Mouse (Mus musculus) ES-E14 (cell line): ENCODE measurements around the gene Lrrc9.

ENCODE experiments used
- HCFC1 ChIP-seq: IDR thresholded peaks from 2 replicates; pipeline ENCODE4 v1.6.1; 2012; ENCODE audit warnings: low read length, inconsistent platforms, borderline replicate concordance; ENCODE audit not compliant: insufficient read depth
- ZC3H11A ChIP-seq: IDR thresholded peaks from 2 replicates; pipeline ENCODE4 v1.6.1; 2012; ENCODE audit warnings: low read depth, mild to moderate bottlenecking, inconsistent platforms, low read length, borderline replicate concordance
- ZNF384 ChIP-seq: IDR thresholded peaks from 2 replicates; pipeline ENCODE4 v1.6.1; 2012; ENCODE audit warnings: low read depth, low read length, inconsistent platforms

DNA sequence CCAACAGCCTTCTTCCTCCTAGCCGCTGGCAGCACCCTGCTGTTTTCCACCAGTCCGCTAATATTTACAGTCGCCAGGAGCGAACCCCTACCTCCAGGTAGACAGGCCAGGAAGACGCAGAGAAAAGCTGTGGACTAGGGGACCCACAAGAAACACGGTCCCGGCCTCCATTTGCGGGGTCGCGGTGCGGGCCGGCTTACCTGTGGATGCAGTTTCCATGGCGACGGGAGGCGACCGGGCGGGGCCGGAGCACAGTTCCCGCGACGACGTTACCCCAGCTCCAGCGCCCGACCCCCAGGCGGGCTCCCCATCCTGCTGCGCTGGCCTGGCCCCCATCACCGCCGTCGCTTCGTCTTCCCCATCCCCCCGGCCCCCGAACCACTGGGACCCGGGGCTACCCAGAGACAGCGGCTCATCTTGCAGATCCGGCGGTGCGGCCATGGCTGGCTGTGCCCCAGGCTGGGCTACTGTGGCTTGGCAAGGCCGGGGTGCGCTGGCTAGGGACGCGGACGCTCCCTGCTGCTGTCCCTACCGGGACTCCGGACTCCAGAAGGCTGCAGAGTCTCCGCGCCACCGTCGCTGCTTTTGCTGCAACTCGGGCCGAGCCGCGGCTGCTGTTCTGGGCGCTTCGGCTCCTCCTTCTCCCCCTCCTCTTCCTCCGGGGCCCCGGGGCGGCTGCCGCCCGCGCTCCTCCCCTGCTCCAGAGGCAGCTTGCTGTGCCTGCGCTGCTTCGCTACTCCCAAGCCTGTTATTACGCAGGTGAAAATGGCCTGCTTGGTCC, 33.4 kb upstream of the Lrrc9 start:
- TF ChIP-seq HCFC1 (no peak), ZNF384 (no peak), ZC3H11A (no peak)
